Mouse (Mus musculus) lung, postnatal 0 days (tissue): ENCODE measurements around the gene Med27. TPM values are rescaled to one million over a fixed set of nuclear protein-coding genes. Genes with fewer than 3 reads are reported as not detected.

Experiments
- ATAC-seq: fragments of 200-750 bp; cut with Nextera tagmentation; 2 replicates; pipeline ENCODE4 v1.8.0; 2017; ENCODE audit warnings: moderate library complexity
- DNase-seq: peaks from one replicate; pipeline ENCODE4 v3.0.0-alpha.2; 2016; ENCODE audit warnings: low spot score
- H3K27ac ChIP-seq: fragments of 300-500 bp; sonication (generic); 2 replicates; pipeline ENCODE4 v1.5.1; 2014; ENCODE audit warnings: antibody characterized with exemption, mild to moderate bottlenecking, low read length, mixed read lengths
- H3K27me3 ChIP-seq: fragments of 300-500 bp; sonication (generic); replicated peaks from 2 replicates; pipeline ENCODE4 v1.6.1; 2014; ENCODE audit warnings: low read length, mixed read lengths; ENCODE audit not compliant: insufficient read depth
- H3K36me3 ChIP-seq: fragments of 300-500 bp; sonication (generic); 2 replicates; pipeline ENCODE4 v1.6.1; 2014; ENCODE audit warnings: low read length, mixed read lengths; ENCODE audit not compliant: insufficient read depth
- H3K4me1 ChIP-seq: fragments of 300-500 bp; sonication (generic); 2 replicates; pipeline ENCODE4 v1.6.1; 2014; ENCODE audit warnings: antibody characterized with exemption, low read depth, low read length, mixed read lengths; ENCODE audit not compliant: insufficient read depth
- H3K4me2 ChIP-seq: fragments of 300-500 bp; sonication (generic); replicated peaks from 2 replicates; pipeline ENCODE4 v1.6.1; 2014; ENCODE audit warnings: low read depth, mild to moderate bottlenecking, low read length, moderate library complexity, mixed read lengths
- H3K4me3 ChIP-seq: fragments of 300-500 bp; sonication (generic); 2 replicates; pipeline ENCODE4 v1.5.1; 2014; ENCODE audit warnings: low read depth, low read length
- H3K9ac ChIP-seq: fragments of 300-500 bp; sonication (generic); replicated peaks from 2 replicates; pipeline ENCODE4 v1.6.1; 2014; ENCODE audit warnings: low read depth, mild to moderate bottlenecking
- H3K9me3 ChIP-seq: fragments of 300-500 bp; sonication (generic); 2 replicates; pipeline ENCODE4 v1.6.1; 2016; ENCODE audit warnings: low read length, mixed read lengths
- CTCF ChIP-seq: IDR thresholded peaks from 2 replicates; pipeline ENCODE4 v1.5.1; 2016; ENCODE audit warnings: antibody characterized with exemption, mild to moderate bottlenecking
- EP300 ChIP-seq: IDR thresholded peaks from 2 replicates; pipeline ENCODE4 v1.6.1; 2016; ENCODE audit warnings: antibody characterized with exemption, mild to moderate bottlenecking, control low read depth
- WGBS: fragments of 180-500 bp; shearing (Covaris S2); extraction: QIAGEN DNeasy Blood & Tissue Kit; methylation state at CpG from one replicate; pipeline ENCODE4 v1.1.7; 2014; 5-methylcytosine and 5-hydroxymethylcytosine counted together
- polyA plus RNA-seq: library from polyadenylated mRNA; unstranded; fragments of >200 nt; fragmentation: Nextera tagmentation; extraction: Ambion mirVana; gene quantifications from 2 replicates; pipeline ENCODE4 v1.2.1, GENCODE M21; 2015

Gene Med27
- polyA plus RNA-seq, 1 experiment from 2014 or later, result 37.1 TPM

- DNase-seq (peak; percentile 34), ATAC-seq (no peak)
- Histone ChIP-seq H3K27me3 (no peaks in the 10 kb centered on the region), H3K27ac (no peak overlapping the region), H3K4me1 (no peaks in the 10 kb centered on the region), H3K9me3 (no peaks in the 10 kb centered on the region), H3K9ac (no peak overlapping the region), H3K36me3 (no peaks in the 10 kb centered on the region), H3K4me3 (no peak overlapping the region), H3K4me2 (no peak overlapping the region)
- TF ChIP-seq EP300, result no peak
- TF ChIP-seq CTCF, result peak; percentile 30; the same call in 1 of the 2 replicates
- WGBS, result 56% methylated on average over 5 of the region's 5 CpGs
These were observed 73.3 kb downstream of the Med27 start for GRCm38 (mm10) chr2:29419946-29420345.

GRCm38 (mm10) chr2:29422126-29422840 is 75.7 kb downstream of the Med27 start:
- peak; percentile 19 for ATAC-seq
- Histone ChIP-seq H3K4me2 (no peak overlapping the region), H3K4me1 (no peaks in the 10 kb centered on the region), H3K27ac (no peak overlapping the region), H3K4me3 (no peak overlapping the region), H3K27me3 (no peaks in the 10 kb centered on the region), H3K36me3 (no peaks in the 10 kb centered on the region), H3K9me3 (no peaks in the 10 kb centered on the region), H3K9ac (no peak overlapping the region)
- WGBS, result 38% methylated on average over 10 of the region's 10 CpGs
- peak; percentile 54 for DNase-seq
- TF ChIP-seq EP300 (no peak), CTCF (no peak)

- Histone ChIP-seq H3K9me3 (no peaks in the 10 kb centered on the region), H3K27me3 (no peaks in the 10 kb centered on the region), H3K4me2 (no peak overlapping the region), H3K36me3 (no peaks in the 10 kb centered on the region), H3K27ac (no peak overlapping the region), H3K9ac (no peak overlapping the region), H3K4me3 (no peak overlapping the region), H3K4me1 (no peaks in the 10 kb centered on the region)
- ATAC-seq, result no peak
- peak; percentile 19 for DNase-seq
- TF ChIP-seq CTCF (no peak), EP300 (no peak)
- WGBS, result 78% methylated on average over 3 of the region's 3 CpGs
These were observed 76.4 kb downstream of the Med27 start for GRCm38 (mm10) chr2:29423059-29423458.

- TF ChIP-seq CTCF (no peak), EP300 (no peak)
- Histone ChIP-seq H3K27ac (no peak overlapping the region), H3K4me1 (no peaks in the 10 kb centered on the region), H3K4me3 (no peak overlapping the region), H3K9ac (no peak overlapping the region), H3K9me3 (no peaks in the 10 kb centered on the region), H3K4me2 (no peak overlapping the region), H3K36me3 (no peaks in the 10 kb centered on the region), H3K27me3 (no peaks in the 10 kb centered on the region)
- no peak for ATAC-seq
- WGBS, result 76% methylated on average over 2 of the region's 2 CpGs
- DNase-seq, result no peak
These were observed 78.8 kb downstream of the Med27 start for GRCm38 (mm10) chr2:29425386-29425785.

- Histone ChIP-seq H3K36me3 (no peaks in the 10 kb centered on the region), H3K4me1 (no peaks in the 10 kb centered on the region), H3K9me3 (no peaks in the 10 kb centered on the region), H3K4me3 (no peak overlapping the region), H3K27ac (no peak overlapping the region), H3K27me3 (no peaks in the 10 kb centered on the region), H3K4me2 (no peak overlapping the region), H3K9ac (no peak overlapping the region)
- no peak for ATAC-seq
- DNase-seq, result no peak
- WGBS, result 46% methylated on average over 3 of the region's 3 CpGs
- no peak for TF ChIP-seq CTCF
These were observed 80.1 kb downstream of the Med27 start for GRCm38 (mm10) chr2:29426684-29427083.

- WGBS, result 53% methylated on average over 5 of the region's 5 CpGs
- H3K4me1 ChIP-seq, result no peaks in the 10 kb centered on the region
- H3K27ac ChIP-seq, result no peak overlapping the region
- H3K36me3 ChIP-seq, result no peaks in the 10 kb centered on the region
- H3K4me3 ChIP-seq, result no peak overlapping the region
- DNase-seq (no peak), ATAC-seq (no peak)
- H3K4me2 ChIP-seq, result no peak overlapping the region
- no peak overlapping the region for H3K9ac ChIP-seq
- no peaks in the 10 kb centered on the region for H3K9me3 ChIP-seq
- H3K27me3 ChIP-seq, result no peaks in the 10 kb centered on the region
- no peak for TF ChIP-seq CTCF
- TF ChIP-seq EP300, result no peak
These were observed 85.9 kb downstream of the Med27 start for GRCm38 (mm10) chr2:29432565-29432964.
